Mouse (Mus musculus) stomach, postnatal 0 days (tissue): Measurements from ENCODE around the gene Dyrk3. TPM values are rescaled to one million over a fixed set of nuclear protein-coding genes. Genes with fewer than 3 reads are reported as not detected.

Source experiments
- ATAC-seq: fragments of 200-750 bp; cut with Nextera tagmentation; 2 replicates; pipeline ENCODE4 v1.8.0; 2017; ENCODE audit not compliant: low FRiP score, low TSS enrichment
- DNase-seq: peaks from one replicate; pipeline ENCODE4 v3.0.0-alpha.2; 2016; ENCODE audit warnings: low spot score
- H3K27ac ChIP-seq: fragments of 300-500 bp; sonication (generic); replicated peaks from 2 replicates; pipeline ENCODE4 v1.5.1; 2014; ENCODE audit warnings: mild to moderate bottlenecking, control low read depth
- H3K27me3 ChIP-seq: fragments of 300-500 bp; sonication (generic); 2 replicates; pipeline ENCODE4 v1.6.1; 2014; ENCODE audit warnings: low read length; ENCODE audit not compliant: control insufficient read depth, insufficient read depth
- H3K36me3 ChIP-seq: fragments of 300-500 bp; sonication (generic); 2 replicates; pipeline ENCODE4 v1.6.1; 2014; ENCODE audit warnings: low read length, mixed read lengths; ENCODE audit not compliant: control insufficient read depth, insufficient read depth
- H3K4me1 ChIP-seq: fragments of 300-500 bp; sonication (generic); replicated peaks from 2 replicates; pipeline ENCODE4 v1.6.1; 2014; ENCODE audit warnings: antibody characterized with exemption; ENCODE audit not compliant: control insufficient read depth, insufficient read depth
- H3K4me2 ChIP-seq: fragments of 300-500 bp; sonication (generic); replicated peaks from 2 replicates; pipeline ENCODE4 v1.6.1; 2014; ENCODE audit warnings: low read depth, mild to moderate bottlenecking, control low read depth, moderate library complexity
- H3K4me3 ChIP-seq: fragments of 300-500 bp; sonication (generic); 2 replicates; pipeline ENCODE4 v1.5.1; 2014; ENCODE audit warnings: low read depth, low read length, control low read depth
- H3K9ac ChIP-seq: fragments of 300-500 bp; sonication (generic); 2 replicates; pipeline ENCODE4 v1.6.1; 2014; ENCODE audit warnings: mild to moderate bottlenecking, low read length, control low read depth, mixed read lengths
- H3K9me3 ChIP-seq: fragments of 300-500 bp; sonication (generic); 2 replicates; pipeline ENCODE4 v1.6.1; 2016; ENCODE audit warnings: low read length; ENCODE audit not compliant: control insufficient read depth
- CTCF ChIP-seq: IDR thresholded peaks from 2 replicates; pipeline ENCODE4 v1.5.1; 2016; ENCODE audit warnings: antibody characterized with exemption, low read depth, mild to moderate bottlenecking, moderate library complexity
- EP300 ChIP-seq: optimal IDR thresholded peaks from 2 replicates; pipeline ENCODE3; 2016; ENCODE audit warnings: antibody characterized with exemption
- WGBS: fragments of 180-500 bp; shearing (Covaris S2); extraction: QIAGEN DNeasy Blood & Tissue Kit; methylation state at CpG from one replicate; pipeline ENCODE4 v1.1.7; 2014; 5-methylcytosine and 5-hydroxymethylcytosine counted together
- polyA plus RNA-seq: library from polyadenylated mRNA; unstranded; fragments of >200 nt; fragmentation: Nextera tagmentation; extraction: Ambion mirVana; gene quantifications from 2 replicates; pipeline ENCODE4 v1.2.1, GENCODE M21; 2015

Gene Dyrk3
- polyA plus RNA-seq, 1 experiment from 2014 or later: 1.4 TPM

- 64% methylated on average over 3 of the region's 3 CpGs for WGBS
- H3K4me1 ChIP-seq: peaks cover 37% of the 10 kb centered on the region
- ATAC-seq: no peak
- no peaks in the 10 kb centered on the region for H3K36me3 ChIP-seq
- no peaks in the 10 kb centered on the region for H3K27me3 ChIP-seq
- DNase-seq: no peak
- H3K4me2 ChIP-seq: no peak overlapping the region
- no peak overlapping the region for H3K27ac ChIP-seq
- no peak overlapping the region for H3K9ac ChIP-seq
- no peak overlapping the region for H3K4me3 ChIP-seq
- H3K9me3 ChIP-seq: no peaks in the 10 kb centered on the region
- TF ChIP-seq EP300 (no peak), CTCF (no peak)
Measured at GRCm38 (mm10) chr1:131091481-131091880, 46.7 kb downstream of the Dyrk3 start.

GRCm38 (mm10) chr1:131090877-131091276, 47.3 kb downstream of the Dyrk3 start:
- Histone ChIP-seq H3K9me3 (no peaks in the 10 kb centered on the region), H3K9ac (0 out of 2 replicates have a peak overlapping the region, but pooled peaks have one; percentile 4), H3K4me3 (no peak overlapping the region), H3K36me3 (no peaks in the 10 kb centered on the region), H3K27me3 (no peaks in the 10 kb centered on the region), H3K4me2 (no peak overlapping the region), H3K4me1 (peaks cover 37% of the 10 kb centered on the region), H3K27ac (0 out of 2 replicates have a peak overlapping the region, but pooled peaks have one; percentile 30)
- DNase-seq (no peak), ATAC-seq (no peak)
- no peak for TF ChIP-seq CTCF
- no peak for TF ChIP-seq EP300
- WGBS: 55% methylated on average over 4 of the region's 4 CpGs

GRCm38 (mm10) chr1:131090261-131090660, 47.9 kb downstream of the Dyrk3 start:
- ATAC-seq (no peak), DNase-seq (no peak)
- H3K4me3 ChIP-seq: no peak overlapping the region
- H3K36me3 ChIP-seq: no peaks in the 10 kb centered on the region
- H3K9ac ChIP-seq: 0 out of 2 replicates have a peak overlapping the region, but pooled peaks have one; percentile 4
- H3K27me3 ChIP-seq: no peaks in the 10 kb centered on the region
- H3K4me1 ChIP-seq: peaks cover 35% of the 10 kb centered on the region
- TF ChIP-seq CTCF (no peak), EP300 (no peak)
- no peaks in the 10 kb centered on the region for H3K9me3 ChIP-seq
- WGBS: 48% methylated on average over 5 of the region's 5 CpGs
- H3K4me2 ChIP-seq: no peak overlapping the region
- 0 out of 2 replicates have a peak overlapping the region, but pooled peaks have one; percentile 40 for H3K27ac ChIP-seq

- Histone ChIP-seq H3K36me3 (no peaks in the 10 kb centered on the region), H3K4me1 (peaks cover 32% of the 10 kb centered on the region), H3K9ac (no peak overlapping the region), H3K4me3 (no peak overlapping the region), H3K4me2 (no peak overlapping the region), H3K27ac (0 out of 2 replicates have a peak overlapping the region, but pooled peaks have one; percentile 40), H3K27me3 (no peaks in the 10 kb centered on the region), H3K9me3 (no peaks in the 10 kb centered on the region)
- TF ChIP-seq EP300 (no peak), CTCF (no peak)
- WGBS: 57% methylated on average over 2 of the region's 2 CpGs
- peak; percentile 70 for ATAC-seq
- DNase-seq: no peak
Measured at GRCm38 (mm10) chr1:131089525-131090127, 48.5 kb downstream of the Dyrk3 start.

GRCm38 (mm10) chr1:131088547-131088946, 49.6 kb downstream of the Dyrk3 start:
- Histone ChIP-seq H3K27ac (no peak overlapping the region), H3K4me3 (no peak overlapping the region), H3K4me2 (no peak overlapping the region), H3K27me3 (no peaks in the 10 kb centered on the region), H3K4me1 (peaks cover 39% of the 10 kb centered on the region), H3K36me3 (no peaks in the 10 kb centered on the region), H3K9ac (no peak overlapping the region), H3K9me3 (no peaks in the 10 kb centered on the region)
- DNase-seq (no peak), ATAC-seq (no peak)
- TF ChIP-seq EP300 (no peak), CTCF (no peak)
- WGBS: 56% methylated on average over 11 of the region's 11 CpGs

- Histone ChIP-seq H3K4me2 (peak overlapping the region; percentile 8; the same call in 1 of the 2 replicates), H3K9me3 (no peaks in the 10 kb centered on the region), H3K27me3 (no peaks in the 10 kb centered on the region), H3K27ac (no peak overlapping the region; the same call in 1 of the 2 replicates), H3K4me3 (no peak overlapping the region), H3K36me3 (no peaks in the 10 kb centered on the region), H3K9ac (no peak overlapping the region), H3K4me1 (peaks cover 39% of the 10 kb centered on the region)
- WGBS: 34% methylated on average over 7 of the region's 7 CpGs
- ATAC-seq: no peak
- no peak for TF ChIP-seq EP300
- no peak for TF ChIP-seq CTCF
- no peak for DNase-seq
Measured at GRCm38 (mm10) chr1:131086907-131087306, 51.2 kb downstream of the Dyrk3 start.
